Mouse (Mus musculus): ENCODE measurements around the gene Prkra. TPM values are rescaled to one million over a fixed set of nuclear protein-coding genes. Genes with fewer than 3 reads are reported as not detected.
A peak's percentile ranks its signal among the peaks of the same experiment; 100 is the strongest.

Prkra gene
- 26.7 and 29.7 TPM in 2 replicates for polyA plus RNA-seq (2015; fragmentation: Nextera tagmentation; extraction: Ambion mirVana)

- TF ChIP-seq EP300 (optimal IDR thresholded peaks at IDR 0.05) (no peak), CTCF (IDR thresholded peaks at IDR 0.05; ENCODE audit: low read depth) (peak; percentile 22; the same call in 1 of the 2 replicates)
- no peaks in the 10 kb centered on the region for H3K9me3 ChIP-seq (ENCODE audit: control insufficient read depth, low read length)
- ATAC-seq (ENCODE audit: low FRiP score, low TSS enrichment) (peak; percentile 100), DNase-seq (ENCODE audit: low spot score) (peak; percentile 100)
- 1% methylated on average over 34 of the region's 42 CpGs for WGBS
- H3K4me3 ChIP-seq (ENCODE audit: low read depth, low read length), result peak within 1 kb of the TSS; percentile 76
- H3K4me2 ChIP-seq (replicated peaks; ENCODE audit: low read depth), result peak within 1 kb of the TSS; percentile 97
- peak within 1 kb of the TSS; percentile 88 for H3K27ac ChIP-seq (replicated peaks)
- H3K4me1 ChIP-seq (replicated peaks; ENCODE audit: control insufficient read depth, insufficient read depth), result no peaks in the 10 kb centered on the region
- H3K36me3 ChIP-seq (ENCODE audit: control insufficient read depth, insufficient read depth, low read length), result no peaks in the 10 kb centered on the region
- peak within 1 kb of the TSS; percentile 80 for H3K9ac ChIP-seq (ENCODE audit: low read length)
- H3K27me3 ChIP-seq (ENCODE audit: control insufficient read depth, insufficient read depth, low read length), result no peaks in the 10 kb centered on the region
Observed at GRCm38 (mm10) chr2:76647883-76648570, at the start of gene Prkra, which contains the start of gene Pjvk. Prkra (minus strand) TSS chr2:76648015. Pjvk (plus strand) TSS chr2:76648476.

GRCm38 (mm10) chr2:76695290-76695689, 47.5 kb upstream of the Prkra start:
- H3K9me3 ChIP-seq (ENCODE audit: control insufficient read depth, low read length), result no peaks in the 10 kb centered on the region
- H3K27ac ChIP-seq (replicated peaks), result no peak overlapping the region
- TF ChIP-seq CTCF (IDR thresholded peaks at IDR 0.05; ENCODE audit: low read depth), result no peak
- TF ChIP-seq EP300 (optimal IDR thresholded peaks at IDR 0.05), result no peak
- no peaks in the 10 kb centered on the region for H3K4me1 ChIP-seq (replicated peaks; ENCODE audit: control insufficient read depth, insufficient read depth)
- no peak overlapping the region for H3K4me3 ChIP-seq (ENCODE audit: low read depth, low read length)
- WGBS, result 71% methylated on average over 6 of the region's 6 CpGs
- H3K4me2 ChIP-seq (replicated peaks; ENCODE audit: low read depth), result no peak overlapping the region
- no peak for ATAC-seq (ENCODE audit: low FRiP score, low TSS enrichment)
- no peak for DNase-seq (ENCODE audit: low spot score)
- no peaks in the 10 kb centered on the region for H3K27me3 ChIP-seq (ENCODE audit: control insufficient read depth, insufficient read depth, low read length)
- H3K36me3 ChIP-seq (ENCODE audit: control insufficient read depth, insufficient read depth, low read length), result peaks cover 22% of the 10 kb centered on the region
- H3K9ac ChIP-seq (ENCODE audit: low read length), result no peak overlapping the region

GRCm38 (mm10) chr2:76693765-76694164, 46.0 kb upstream of the Prkra start:
- H3K4me2 ChIP-seq (replicated peaks; ENCODE audit: low read depth), result no peak overlapping the region
- no peak for DNase-seq (ENCODE audit: low spot score)
- H3K9me3 ChIP-seq (ENCODE audit: control insufficient read depth, low read length), result no peaks in the 10 kb centered on the region
- H3K4me3 ChIP-seq (ENCODE audit: low read depth, low read length), result no peak overlapping the region
- peaks cover 22% of the 10 kb centered on the region for H3K36me3 ChIP-seq (ENCODE audit: control insufficient read depth, insufficient read depth, low read length)
- H3K9ac ChIP-seq (ENCODE audit: low read length), result no peak overlapping the region
- TF ChIP-seq CTCF (IDR thresholded peaks at IDR 0.05; ENCODE audit: low read depth) (no peak), EP300 (optimal IDR thresholded peaks at IDR 0.05) (no peak)
- H3K4me1 ChIP-seq (replicated peaks; ENCODE audit: control insufficient read depth, insufficient read depth), result no peaks in the 10 kb centered on the region
- no peaks in the 10 kb centered on the region for H3K27me3 ChIP-seq (ENCODE audit: control insufficient read depth, insufficient read depth, low read length)
- no peak overlapping the region for H3K27ac ChIP-seq (replicated peaks)
- no peak for ATAC-seq (ENCODE audit: low FRiP score, low TSS enrichment)
- 88% methylated on average over 5 of the region's 5 CpGs for WGBS

DNA sequence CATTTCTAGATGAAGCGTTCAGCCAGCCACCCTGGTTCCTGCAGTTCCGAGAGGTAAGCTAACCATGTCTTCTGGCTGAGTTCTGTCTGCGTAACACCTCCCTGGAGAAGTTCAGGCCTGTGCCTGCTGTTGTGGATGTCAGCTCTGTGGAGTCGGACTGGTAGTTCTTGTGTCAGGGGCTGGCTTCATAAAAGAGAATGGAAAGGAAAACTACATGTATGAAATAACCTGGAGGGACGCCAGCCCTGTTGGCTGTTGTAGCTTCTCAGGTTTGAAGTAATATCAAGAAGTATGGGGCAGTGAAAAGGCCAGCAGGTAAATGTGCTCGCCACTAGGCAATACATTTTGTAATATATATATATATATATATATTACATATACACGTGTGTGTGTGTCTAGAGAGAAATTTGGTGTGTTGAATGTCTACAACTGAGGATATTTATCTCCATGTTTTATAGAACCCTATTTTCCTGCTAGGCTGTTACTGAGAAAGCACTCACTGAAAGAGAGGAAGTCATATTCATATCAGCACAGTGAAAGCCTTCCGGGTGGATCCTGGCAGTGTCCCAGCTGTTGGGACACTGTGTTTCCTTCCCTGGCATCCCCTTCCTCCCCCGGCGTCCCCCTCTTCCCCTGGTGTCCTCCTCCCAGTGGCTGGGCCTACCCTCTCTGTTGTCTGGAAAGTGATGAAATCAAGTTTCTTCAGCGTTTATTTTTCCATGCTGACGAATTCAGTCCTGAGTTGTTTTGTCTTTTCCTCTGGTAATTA, 42.8 kb upstream of the Prkra start:
- 79% methylated on average over 12 of the region's 12 CpGs for WGBS
- TF ChIP-seq EP300 (optimal IDR thresholded peaks at IDR 0.05), result no peak
- TF ChIP-seq CTCF (IDR thresholded peaks at IDR 0.05; ENCODE audit: low read depth), result no peak
- no peaks in the 10 kb centered on the region for H3K27me3 ChIP-seq (ENCODE audit: control insufficient read depth, insufficient read depth, low read length)
- H3K27ac ChIP-seq (replicated peaks), result no peak overlapping the region
- H3K9me3 ChIP-seq (ENCODE audit: control insufficient read depth, low read length), result no peaks in the 10 kb centered on the region
- no peaks in the 10 kb centered on the region for H3K4me1 ChIP-seq (replicated peaks; ENCODE audit: control insufficient read depth, insufficient read depth)
- no peak overlapping the region for H3K4me3 ChIP-seq (ENCODE audit: low read depth, low read length)
- H3K4me2 ChIP-seq (replicated peaks; ENCODE audit: low read depth), result no peak overlapping the region
- ATAC-seq (ENCODE audit: low FRiP score, low TSS enrichment), result no peak
- H3K9ac ChIP-seq (ENCODE audit: low read length), result no peak overlapping the region
- H3K36me3 ChIP-seq (ENCODE audit: control insufficient read depth, insufficient read depth, low read length), result peaks cover 21% of the 10 kb centered on the region
- no peak for DNase-seq (ENCODE audit: low spot score)

- DNase-seq (ENCODE audit: low spot score) (no peak), ATAC-seq (ENCODE audit: low FRiP score, low TSS enrichment) (peak; percentile 42; the same call in 1 of the 2 replicates)
- no peak overlapping the region for H3K4me3 ChIP-seq (ENCODE audit: low read depth, low read length)
- no peaks in the 10 kb centered on the region for H3K4me1 ChIP-seq (replicated peaks; ENCODE audit: control insufficient read depth, insufficient read depth)
- H3K4me2 ChIP-seq (replicated peaks; ENCODE audit: low read depth), result no peak overlapping the region
- peaks cover 14% of the 10 kb centered on the region for H3K36me3 ChIP-seq (ENCODE audit: control insufficient read depth, insufficient read depth, low read length)
- no peaks in the 10 kb centered on the region for H3K27me3 ChIP-seq (ENCODE audit: control insufficient read depth, insufficient read depth, low read length)
- WGBS, result 60% methylated on average over 7 of the region's 7 CpGs
- H3K9ac ChIP-seq (ENCODE audit: low read length), result no peak overlapping the region
- TF ChIP-seq CTCF (IDR thresholded peaks at IDR 0.05; ENCODE audit: low read depth), result no peak
- TF ChIP-seq EP300 (optimal IDR thresholded peaks at IDR 0.05), result no peak
- H3K27ac ChIP-seq (replicated peaks), result no peak overlapping the region
- H3K9me3 ChIP-seq (ENCODE audit: control insufficient read depth, low read length), result no peaks in the 10 kb centered on the region
Observed at GRCm38 (mm10) chr2:76688162-76688561, 40.3 kb upstream of the Prkra start.

GRCm38 (mm10) chr2:76687608-76688007, 39.8 kb upstream of the Prkra start:
- no peaks in the 10 kb centered on the region for H3K4me1 ChIP-seq (replicated peaks; ENCODE audit: control insufficient read depth, insufficient read depth)
- H3K27ac ChIP-seq (replicated peaks), result no peak overlapping the region
- no peaks in the 10 kb centered on the region for H3K27me3 ChIP-seq (ENCODE audit: control insufficient read depth, insufficient read depth, low read length)
- H3K9me3 ChIP-seq (ENCODE audit: control insufficient read depth, low read length), result no peaks in the 10 kb centered on the region
- no peak for TF ChIP-seq EP300 (optimal IDR thresholded peaks at IDR 0.05)
- TF ChIP-seq CTCF (IDR thresholded peaks at IDR 0.05; ENCODE audit: low read depth), result no peak
- DNase-seq (ENCODE audit: low spot score) (no peak), ATAC-seq (ENCODE audit: low FRiP score, low TSS enrichment) (no peak)
- H3K4me3 ChIP-seq (ENCODE audit: low read depth, low read length), result no peak overlapping the region
- WGBS, result 61% methylated on average over 3 of the region's 3 CpGs
- no peak overlapping the region for H3K4me2 ChIP-seq (replicated peaks; ENCODE audit: low read depth)
- H3K36me3 ChIP-seq (ENCODE audit: control insufficient read depth, insufficient read depth, low read length), result peaks cover 14% of the 10 kb centered on the region
- H3K9ac ChIP-seq (ENCODE audit: low read length), result no peak overlapping the region
